Mouse (Mus musculus) left cerebral cortex, postnatal 10 days (tissue): ENCODE measurements around the gene Abcc6. TPM values are rescaled to one million over a fixed set of nuclear protein-coding genes. Genes with fewer than 3 reads are reported as not detected.
A peak's percentile ranks its signal among the peaks of the same experiment; 100 is the strongest.

ENCODE experiments used
- DNase-seq, 2 experiments: peaks; one replicate each; pipeline ENCODE4 v3.0.0; 2021 to 2022; ENCODE audit warnings: low spot score in 2 of 2, mixed read lengths in 1 of 2; ENCODE audit errors: extremely low spot score in 1 of 2
- intact Hi-C: fragments of 180-260 bp; cut with DNase I; formaldehyde crosslinking; loops from one replicate; pipeline ENCODE4 v1.15.1; 2025
- total RNA-seq, 2 experiments: library from RNA; stranded (reverse); gene quantifications; 2 replicates each; pipeline ENCODE4 v1.2.3; 2021

Abcc6 gene
- 1 to 10 TPM; 3.9 to 4.4 TPM for total RNA-seq

DNA sequence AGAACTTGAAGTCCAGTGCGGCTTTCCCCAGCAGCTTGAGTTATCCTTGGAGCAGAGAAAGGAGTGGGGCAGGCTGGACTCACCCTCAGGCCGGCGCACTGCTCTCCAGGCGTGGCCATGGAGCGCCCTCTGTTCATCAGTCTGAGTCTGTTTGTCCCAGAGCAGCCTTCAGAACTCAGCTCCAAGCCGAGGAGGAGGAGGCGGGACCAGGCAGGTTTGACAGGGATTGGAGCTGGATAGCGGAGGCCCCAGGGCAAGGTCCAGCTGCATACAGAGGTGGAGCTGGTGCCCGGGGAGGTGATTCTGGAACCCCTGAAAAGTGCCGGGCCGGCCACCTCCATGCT, at the start of gene Abcc6:
Gene Abcc6 (minus strand): TSS at position 158 of the 344 bp plus-strand sequence.
- intact Hi-C loops: no loop called here
- peak in 1 of 2 experiments; percentile 67 for DNase-seq

DNA sequence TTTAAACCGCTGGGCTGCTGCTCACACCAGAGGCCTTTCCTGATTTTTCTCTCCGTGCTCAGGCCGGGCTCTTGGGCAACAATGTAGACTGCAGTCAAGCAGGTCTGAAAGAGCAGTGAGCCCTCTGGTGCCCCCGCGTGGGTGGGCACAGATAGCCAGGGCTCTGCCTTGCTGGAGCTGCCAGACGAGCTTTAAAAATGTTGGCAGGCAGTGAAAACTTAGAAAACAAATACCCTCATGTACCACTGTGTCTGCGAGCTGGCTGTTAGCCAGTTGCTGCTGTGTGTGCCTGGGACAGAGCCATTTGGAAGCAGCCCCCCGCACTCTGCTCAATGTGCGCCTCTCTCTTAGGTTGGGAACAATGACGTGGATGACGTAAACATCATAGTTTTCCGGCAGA, 47.6 kb upstream of the Abcc6 start:
- intact Hi-C loops: no loop called here
- no peak for DNase-seq

DNA sequence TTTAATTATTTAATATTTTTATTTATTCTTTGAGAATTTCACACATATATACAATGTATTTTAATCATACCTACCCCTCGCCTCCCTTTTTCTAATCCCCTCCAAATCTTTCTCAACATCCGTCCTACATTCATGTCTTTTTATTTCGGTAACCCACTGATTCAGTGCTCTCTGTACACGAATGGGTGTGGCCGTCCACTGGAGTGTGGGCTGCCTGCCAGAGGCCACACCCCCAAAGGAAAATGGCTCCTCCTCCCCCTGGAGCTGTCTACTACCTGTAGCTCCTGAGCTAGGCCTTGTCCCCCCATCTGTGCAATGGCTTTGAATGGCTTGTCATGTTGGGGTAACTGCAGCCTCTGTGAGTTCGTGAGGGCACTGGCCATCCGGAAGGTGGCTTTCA, 46.7 kb upstream of the Abcc6 start:
- intact Hi-C loops: no loop called here
- DNase-seq: peak in 1 of 2 experiments; percentile 26

DNA sequence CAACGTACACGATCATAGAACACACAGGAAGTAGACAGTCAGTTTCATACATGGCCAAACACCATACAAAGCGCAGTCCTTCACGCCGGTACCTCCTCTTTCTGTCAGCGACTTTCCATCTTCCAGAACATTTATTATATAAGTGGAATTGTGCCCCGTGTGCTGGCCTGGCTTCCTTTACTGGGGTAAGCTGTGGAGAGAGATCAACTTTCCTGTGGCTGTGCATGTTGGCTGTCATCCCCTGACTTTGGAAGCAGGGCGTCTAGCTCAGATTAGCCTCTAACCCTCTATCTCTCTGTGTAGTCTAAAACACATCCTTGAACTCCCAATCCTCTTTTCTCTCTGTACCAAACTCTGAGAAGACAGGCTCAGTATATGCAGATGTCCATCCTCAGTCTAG, 38.7 kb upstream of the Abcc6 start:
- intact Hi-C loops: no loop called here
- no peak for DNase-seq

DNA sequence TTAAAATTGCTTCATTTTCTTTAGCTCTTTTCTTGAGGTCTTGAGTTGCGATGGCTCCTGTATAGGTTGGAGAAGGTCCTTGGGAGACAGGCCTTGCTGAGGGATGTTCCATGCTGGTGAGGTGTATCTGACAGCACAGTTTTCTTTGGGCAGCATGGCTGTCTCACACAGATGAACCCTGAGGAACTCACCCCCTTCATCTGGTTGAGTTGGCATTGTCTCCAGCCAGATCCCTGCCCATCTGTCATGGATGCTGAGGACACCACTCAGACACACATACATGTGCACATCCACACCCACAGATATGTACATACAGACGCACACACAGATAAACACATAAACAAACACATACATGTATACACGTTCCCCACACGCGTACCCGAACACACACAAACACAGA, 33.2 kb upstream of the Abcc6 start:
- intact Hi-C loops: no loop called here
- no peak for DNase-seq

DNA sequence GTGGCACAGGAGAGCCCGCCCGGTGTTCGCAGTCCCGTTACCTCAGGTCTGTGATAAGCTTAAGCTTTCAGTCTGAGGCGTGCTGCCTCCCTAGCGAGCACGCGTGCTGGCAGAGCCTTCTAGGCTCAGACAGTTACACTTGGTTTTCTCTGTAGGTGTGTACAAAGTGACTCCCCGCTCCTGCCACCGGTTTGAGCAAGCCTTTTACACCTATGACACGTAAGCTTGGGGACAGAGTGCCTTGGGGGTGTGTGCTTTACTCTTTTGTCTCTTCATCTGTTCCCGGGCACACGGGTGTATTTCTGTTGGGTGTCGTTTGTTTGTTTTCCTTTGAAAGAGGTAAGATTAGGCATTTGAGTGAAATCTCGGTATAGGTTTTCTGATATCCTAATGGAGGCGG, 31.5 kb upstream of the Abcc6 start:
- intact Hi-C loops: no loop called here
- no peak for DNase-seq

DNA sequence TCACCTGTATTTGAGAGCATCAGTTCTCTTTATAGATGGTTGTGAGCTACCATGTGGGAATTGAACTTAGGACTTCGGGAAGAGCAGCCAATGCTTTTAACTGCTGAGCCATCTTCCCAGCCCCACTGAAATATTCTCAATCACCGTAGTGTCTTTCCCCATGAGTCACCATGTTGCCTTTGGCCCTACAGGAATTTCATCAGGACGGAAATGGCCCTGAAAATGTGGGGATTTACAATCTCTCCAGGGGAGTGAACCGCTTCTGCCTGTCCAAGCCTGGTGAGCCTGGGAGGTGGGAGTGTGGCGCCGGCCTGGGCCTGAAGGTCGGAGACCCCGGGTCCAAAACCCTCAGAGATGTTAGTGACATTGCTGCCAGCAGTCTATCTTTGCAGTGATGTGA, 30.6 kb upstream of the Abcc6 start:
- no peak for DNase-seq
- intact Hi-C loops: no loop called here

DNA sequence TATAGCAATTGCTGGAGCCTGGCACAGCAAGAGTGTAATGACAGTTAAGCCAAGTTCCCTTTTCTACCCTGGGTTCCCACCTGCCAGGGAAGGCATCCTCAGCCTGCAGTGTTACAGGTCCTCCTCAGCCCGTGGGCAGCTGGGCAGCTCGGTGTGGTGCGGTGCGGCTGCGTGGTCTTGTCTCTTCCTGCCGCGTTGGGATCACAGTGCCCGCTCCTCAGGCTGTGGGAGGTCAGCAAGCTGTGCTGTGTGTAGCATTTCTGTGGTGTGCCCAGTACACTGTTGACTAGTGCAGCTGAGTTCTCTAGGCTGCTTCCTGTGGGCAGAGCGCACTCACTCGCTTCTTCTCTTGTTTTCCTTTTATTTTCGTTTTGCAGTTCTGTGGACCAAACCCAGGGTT, 28.8 kb upstream of the Abcc6 start:
- no peak for DNase-seq
- intact Hi-C loops: no loop called here

DNA sequence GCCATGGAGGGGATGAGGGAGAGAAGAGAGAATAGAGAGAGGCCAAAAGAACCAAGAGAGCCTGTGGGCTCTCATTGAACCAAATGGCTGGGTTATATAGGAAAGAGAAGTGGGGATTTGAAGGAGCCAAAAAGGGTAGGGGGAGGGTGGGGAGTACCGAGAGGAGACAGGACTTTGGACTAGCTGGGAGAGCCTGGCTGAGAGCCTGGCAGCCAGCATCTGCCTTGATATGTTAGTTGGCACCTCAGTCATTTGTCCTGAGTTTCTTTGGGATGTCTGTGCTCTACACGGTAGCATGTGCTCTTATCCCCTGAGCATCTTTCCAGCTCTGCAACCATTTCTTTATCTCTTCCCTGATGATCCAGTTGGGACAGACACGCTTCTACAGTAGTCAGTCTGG, 23.5 kb upstream of the Abcc6 start:
- no peak for DNase-seq
- intact Hi-C loops: no loop called here

DNA sequence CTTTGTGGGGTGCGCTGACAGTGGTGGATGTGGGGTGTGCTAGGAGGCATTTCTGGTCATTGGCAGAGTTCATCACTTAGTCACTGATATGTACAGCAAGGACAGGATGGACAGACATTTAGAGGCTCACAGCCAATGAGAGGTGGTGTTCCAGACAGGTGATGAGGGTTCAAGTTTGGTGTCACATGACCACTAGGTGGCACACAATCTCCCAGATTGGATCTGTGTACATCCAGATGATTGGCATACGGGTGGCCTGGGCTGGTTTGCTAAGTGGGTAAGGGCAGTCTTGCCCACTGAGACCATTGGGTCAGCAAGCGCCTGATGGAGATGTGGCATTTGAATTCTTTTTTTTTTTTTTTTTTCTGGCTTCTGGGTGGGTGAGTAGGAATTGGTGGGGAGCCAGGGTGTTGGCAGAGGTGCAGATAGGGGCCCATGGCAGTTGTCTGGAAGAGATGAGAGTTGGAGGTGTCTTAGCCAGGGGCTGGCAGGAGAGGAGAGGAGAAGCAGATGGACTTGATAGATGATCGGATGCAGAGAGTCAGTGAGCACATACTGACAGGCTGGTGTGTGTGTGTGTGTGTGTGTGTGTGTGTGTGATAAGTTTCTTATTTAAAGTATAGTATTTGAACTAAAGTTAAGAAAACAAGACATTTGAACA, 22.2 kb upstream of the Abcc6 start:
- intact Hi-C loops: no loop called here
- DNase-seq: no peak

DNA sequence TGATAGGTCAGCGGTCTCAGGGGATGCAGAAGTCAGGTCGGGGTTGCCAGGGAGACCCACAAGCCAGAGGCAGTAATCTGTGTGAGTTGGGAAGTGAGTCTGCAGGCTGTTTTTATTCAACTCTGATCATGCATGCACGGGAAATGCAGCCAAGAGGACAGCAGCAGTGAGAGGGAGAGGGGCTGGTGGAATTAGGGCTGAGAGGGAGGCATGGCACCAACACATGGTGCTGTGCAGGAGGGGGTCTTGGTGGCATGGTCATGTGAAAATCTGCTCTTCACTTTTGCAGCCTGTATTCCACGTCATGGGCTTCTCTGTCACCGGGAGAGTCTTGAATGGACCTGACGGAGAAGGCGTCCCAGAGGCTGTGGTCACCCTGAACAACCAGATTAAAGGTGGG, 19.9 kb upstream of the Abcc6 start:
- intact Hi-C loops: no loop called here
- DNase-seq: no peak

DNA sequence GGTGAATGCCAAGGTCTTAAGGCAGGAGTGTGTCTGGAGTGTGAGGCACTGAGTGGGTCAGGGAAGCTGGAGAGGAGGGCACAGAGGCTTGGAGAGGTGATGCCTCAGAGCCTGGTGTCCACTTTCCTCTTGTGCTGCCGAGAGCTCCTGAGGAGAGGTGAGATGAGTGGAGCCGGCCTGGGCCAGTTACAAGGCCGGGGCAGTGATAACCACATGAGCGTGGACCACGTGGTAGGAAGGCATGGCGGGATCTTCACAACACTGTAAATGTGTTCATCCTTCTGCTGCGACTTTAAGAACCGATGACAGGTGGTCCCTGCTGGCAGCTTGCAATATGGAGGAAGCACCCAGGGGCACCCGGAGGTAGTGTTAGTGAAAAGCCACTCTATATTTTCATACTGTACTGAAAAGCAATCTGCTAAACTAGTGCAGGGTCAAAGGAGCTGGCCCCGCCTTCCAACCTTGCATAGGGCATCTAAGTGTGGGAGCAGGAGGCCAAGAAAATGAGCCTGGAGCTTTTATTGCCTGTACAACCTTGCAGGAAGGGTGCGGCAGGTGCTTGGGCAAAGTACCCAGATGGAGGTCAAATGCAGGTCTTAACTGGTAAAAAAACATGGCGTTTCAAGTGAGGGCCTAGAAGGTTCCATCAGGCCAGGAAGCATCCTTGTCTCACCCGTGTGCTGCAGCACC, 17.9 kb upstream of the Abcc6 start:
- DNase-seq: no peak
- intact Hi-C loops: no loop called here

DNA sequence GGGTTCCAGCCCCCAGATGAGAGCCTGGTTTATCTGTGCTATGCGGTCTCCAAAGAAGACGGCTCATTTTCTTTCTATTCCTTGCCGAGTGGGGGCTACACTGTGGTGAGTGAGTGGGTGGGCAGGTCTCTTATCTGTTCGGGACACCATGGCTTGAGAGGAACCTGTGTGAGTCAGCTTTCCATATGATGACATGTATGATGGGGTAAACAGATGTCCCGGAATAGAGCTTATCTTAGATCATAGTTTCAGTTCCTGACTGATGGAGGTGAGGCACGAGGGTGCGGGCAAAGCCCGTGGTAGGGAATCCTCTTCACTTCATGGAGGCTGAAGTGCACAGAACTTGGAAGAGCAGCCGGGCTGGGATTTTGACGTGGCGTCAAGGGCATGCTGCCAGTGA, 15.8 kb upstream of the Abcc6 start:
- DNase-seq: no peak
- intact Hi-C loops: no loop called here

DNA sequence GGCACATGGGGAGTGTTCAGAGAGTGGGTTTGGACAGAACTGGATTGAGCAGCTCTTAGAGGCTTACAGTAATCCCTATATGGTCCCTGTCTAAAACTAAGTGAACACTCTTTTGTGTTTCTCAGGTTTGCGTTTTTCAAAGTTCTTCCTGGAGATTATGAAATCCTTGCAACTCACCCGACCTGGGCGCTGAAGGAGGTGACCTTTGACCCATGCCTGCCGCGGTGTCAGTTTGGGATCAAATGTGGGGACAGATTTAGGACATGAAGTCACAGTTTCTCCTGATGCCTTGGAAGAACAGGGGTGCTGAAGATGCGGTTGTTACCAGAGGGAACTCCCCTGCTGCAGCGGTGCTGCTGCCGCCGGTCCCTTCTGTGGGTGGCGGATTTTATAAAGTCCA, 14.0 kb upstream of the Abcc6 start:
- no peak for DNase-seq
- intact Hi-C loops: no loop called here

DNA sequence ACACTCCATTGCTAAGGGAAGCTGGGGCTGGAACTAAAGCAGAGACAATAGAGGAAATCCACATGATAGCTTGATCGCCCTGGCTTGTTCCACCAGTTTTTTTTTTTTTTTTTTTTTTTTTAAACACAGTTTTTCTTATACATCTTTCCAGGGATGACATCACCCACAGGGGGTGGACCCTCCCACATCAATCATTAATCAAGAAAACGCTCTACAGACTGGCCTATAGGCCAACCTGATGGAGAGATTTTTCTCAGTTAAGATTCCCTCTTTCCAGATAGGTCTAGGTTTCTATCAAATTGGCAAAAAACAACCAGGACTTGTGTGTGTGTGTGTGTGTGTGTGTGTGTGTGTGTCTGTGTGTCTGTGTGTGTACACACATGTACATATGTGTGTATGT, 9.8 kb upstream of the Abcc6 start:
- DNase-seq: no peak
- intact Hi-C loops: no loop called here

DNA sequence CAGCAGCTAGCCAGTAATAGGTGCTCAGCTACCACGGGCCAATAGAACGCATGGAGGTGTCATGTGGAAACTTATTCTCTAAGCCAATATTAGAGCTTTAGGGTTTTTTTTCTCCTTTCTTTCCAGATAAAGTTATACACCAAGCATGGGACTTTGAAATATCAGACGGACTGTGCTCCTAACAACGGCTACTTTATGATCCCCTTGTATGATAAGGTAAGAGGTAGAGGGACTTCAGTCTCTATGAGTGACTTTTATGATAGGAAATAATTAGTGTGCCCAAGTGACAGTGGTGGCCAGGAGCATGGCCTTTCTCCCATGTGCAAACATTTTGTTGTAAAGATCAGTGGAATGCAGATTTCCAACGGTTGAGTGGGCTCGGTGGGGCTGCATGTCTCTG, 7.3 kb upstream of the Abcc6 start:
- intact Hi-C loops: no loop called here
- no peak for DNase-seq

DNA sequence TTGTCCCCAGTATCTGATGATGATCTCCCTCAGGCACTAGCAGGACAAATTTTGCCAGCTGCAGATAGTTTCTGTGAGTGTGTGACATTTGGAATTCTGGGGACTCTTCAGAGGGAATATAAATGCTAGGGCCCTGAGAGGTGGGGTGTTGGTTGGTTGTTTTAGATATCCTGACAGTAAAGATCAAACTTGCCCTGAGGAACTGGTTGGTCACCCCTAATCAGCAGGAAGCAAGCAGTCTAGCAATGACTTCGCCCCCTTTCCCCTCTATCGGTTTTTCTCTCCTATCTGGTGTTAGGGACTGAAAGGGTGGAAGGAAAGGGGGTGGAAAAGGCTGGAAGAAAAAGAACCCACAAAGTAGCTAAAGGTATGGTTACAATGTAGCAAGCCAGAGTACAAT, 5.4 kb upstream of the Abcc6 start:
- no peak for DNase-seq
- intact Hi-C loops: no loop called here

DNA sequence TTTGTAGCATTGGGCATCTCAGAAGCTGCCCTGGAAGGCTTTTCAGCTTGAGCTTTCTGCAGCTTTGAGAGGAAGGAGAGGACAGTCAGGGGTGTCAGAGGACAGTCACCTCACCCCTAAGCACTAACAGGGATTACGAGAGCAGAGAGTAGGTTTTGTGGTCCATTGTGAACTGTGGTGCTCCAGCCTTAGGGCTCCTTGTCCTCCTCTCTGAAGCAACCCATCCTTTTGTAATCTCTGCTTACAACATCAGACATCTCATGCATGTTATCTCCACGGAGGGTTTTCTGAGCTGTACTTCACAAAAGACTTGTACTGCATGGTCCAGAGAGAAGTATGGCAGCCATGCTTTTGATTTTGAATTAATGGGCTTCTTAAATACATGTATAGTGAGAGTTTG, 4.9 kb upstream of the Abcc6 start:
- DNase-seq: no peak
- intact Hi-C loops: no loop called here

DNA sequence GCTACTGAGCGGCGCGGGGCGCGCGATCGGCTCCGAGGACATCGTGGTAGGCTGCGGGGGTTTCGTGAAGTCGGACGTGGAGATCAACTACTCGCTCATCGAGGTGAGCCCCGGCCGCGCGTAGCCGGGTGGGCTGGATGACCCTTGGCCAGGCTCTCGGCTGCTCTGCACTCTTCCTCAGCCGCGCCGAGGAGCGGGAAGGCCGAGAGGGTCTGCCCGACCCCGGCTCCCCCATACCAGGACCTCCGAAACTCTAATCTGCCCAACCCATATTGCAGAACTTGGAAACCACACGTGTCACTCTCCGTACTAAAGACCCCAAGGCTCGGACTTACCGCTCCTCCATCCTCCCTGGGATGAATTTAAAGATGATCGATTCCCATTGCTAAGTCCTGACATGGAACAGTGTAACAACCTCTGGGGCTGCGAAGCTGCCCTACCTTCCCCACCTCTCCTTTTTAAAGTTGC, 3.8 kb upstream of the Abcc6 start:
- intact Hi-C loops: no loop called here
- DNase-seq: no peak

DNA sequence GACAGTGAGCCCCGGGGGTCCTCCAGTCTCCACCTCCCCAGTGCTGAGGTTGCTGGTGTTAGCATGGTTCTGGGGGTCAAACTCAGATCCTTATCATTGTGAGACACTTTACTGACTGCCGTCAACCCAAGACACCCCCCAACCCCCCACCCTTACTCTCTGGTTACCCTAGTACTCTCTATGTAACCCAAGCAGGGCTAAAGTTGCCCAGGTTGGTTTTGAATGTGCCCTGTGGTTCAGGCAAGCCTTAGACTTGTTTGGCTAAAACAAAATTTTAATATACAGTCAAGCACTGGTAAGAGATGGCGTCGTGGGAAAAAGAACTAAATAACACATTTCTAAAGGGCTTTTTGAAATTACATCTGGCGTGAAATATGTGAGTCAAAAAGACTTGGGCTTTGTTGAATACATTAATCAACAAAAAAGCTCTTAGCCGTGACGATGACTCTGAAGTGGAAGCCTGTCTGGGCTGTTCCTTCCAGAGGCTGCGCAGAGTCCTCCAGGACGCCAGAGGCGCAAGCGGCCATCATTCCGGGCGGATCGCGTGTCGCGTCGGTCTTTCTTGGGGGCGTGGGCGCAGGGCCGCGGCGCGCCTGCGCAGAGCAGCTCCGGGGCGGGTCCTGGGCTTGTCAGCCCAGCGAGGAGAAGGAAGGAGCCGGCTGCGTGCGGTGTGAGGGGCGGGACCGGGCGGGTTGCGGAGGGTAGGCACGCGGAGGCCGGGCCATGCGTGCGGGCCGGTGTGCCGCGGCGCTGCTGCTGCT, 3.2 kb upstream of the Abcc6 start, which contains the start of gene Nomo1:
Gene Nomo1 (plus strand): TSS at position 590 of the 761 bp plus-strand sequence.
- intact Hi-C loops: no loop called here
- DNase-seq: peak; percentile 92 to 97
